Mouse (Mus musculus) left cerebral cortex, postnatal 25 days (tissue): ENCODE data around the gene Olfr479. TPM values are rescaled to one million over a fixed set of nuclear protein-coding genes. Genes with fewer than 3 reads are reported as not detected.
"Not testable (repeated sequence)": the region's sequence is repeated elsewhere in the genome, so short reads cannot be mapped to it uniquely, and the experiment has no call there.

ENCODE experiments used
- DNase-seq, 2 experiments: peaks; one replicate each; pipeline ENCODE4 v3.0.0; 2022; ENCODE audit warnings: low spot score in 2 of 2, mixed read lengths in 1 of 2
- intact Hi-C: fragments of 180-260 bp; cut with DNase I; formaldehyde crosslinking; loops from one replicate; pipeline ENCODE4 v1.15.1; 2025
- total RNA-seq, 2 experiments: library from RNA; stranded (reverse); gene quantifications; 2 replicates each; pipeline ENCODE4 v1.2.3; 2021

Gene Olfr479
- total RNA-seq = not detected

- intact Hi-C loops = no loop called here
Measured at GRCm38 (mm10) chr7:108050393-108050792, at the start of gene Olfr479. Gene Olfr479 (plus strand): TSS chr7:108050693.

GRCm38 (mm10) chr7:108014256-108014655 is 36.2 kb upstream of the Olfr479 start:
- intact Hi-C loops, DNase-seq: not testable (repeated sequence)

More at GRCm38 (mm10) chr7:108050393-108050792, at the start of gene Olfr479:
- DNase-seq = no peak

- no peak for DNase-seq
- intact Hi-C loops = no loop called here
Measured at GRCm38 (mm10) chr7:108033889-108034288, 16.6 kb upstream of the Olfr479 start, which contains the start of gene Olfr478. Gene Olfr478 (minus strand): TSS chr7:108033989.

- intact Hi-C loops = no loop called here
- no peak for DNase-seq
Measured at GRCm38 (mm10) chr7:108067246-108067645, 16.8 kb downstream of the Olfr479 start, which contains the start of gene Olfr480. Gene Olfr480 (minus strand): TSS chr7:108067346.

GRCm38 (mm10) chr7:108079555-108079954 is 29.1 kb downstream of the Olfr479 start, which contains the start of gene Olfr481:
Gene Olfr481 (plus strand): TSS chr7:108079855.
- intact Hi-C loops = no loop called here
- DNase-seq = no peak

- no peak for DNase-seq
- intact Hi-C loops = no loop called here
Measured at GRCm38 (mm10) chr7:108097486-108097885, 47.0 kb downstream of the Olfr479 start, which contains the start of gene Olfr482. Gene Olfr482 (minus strand): TSS chr7:108097586.

GRCm38 (mm10) chr7:108100549-108100948 is 50.1 kb downstream of the Olfr479 start, which contains the start of gene Olfr483:
Gene Olfr483 (plus strand): TSS chr7:108100849.
- no peak for DNase-seq

More at GRCm38 (mm10) chr7:108100549-108100948, 50.1 kb downstream of the Olfr479 start, which contains the start of gene Olfr483:
- intact Hi-C loops = no loop called here

Other genes with a start within 250 kb of the Olfr479 start
- not detected for gene Ovch2, start 249.5 kb upstream of the Olfr479 start, total RNA-seq
- gene Olfr467, start 238.4 kb upstream of the Olfr479 start, total RNA-seq = not detected
- gene Olfr469, start 225.2 kb upstream of the Olfr479 start, total RNA-seq = not detected
- not detected for gene Olfr470, start 203.2 kb upstream of the Olfr479 start, total RNA-seq
- gene Olfr472, start 152.8 kb upstream of the Olfr479 start, total RNA-seq = not detected
- gene Olfr473, start 120.2 kb upstream of the Olfr479 start, total RNA-seq = not detected
- gene Olfr474, start 96.0 kb upstream of the Olfr479 start, total RNA-seq = not detected
- gene Olfr476, start 85.9 kb upstream of the Olfr479 start, total RNA-seq = not detected
- gene Olfr477, start 64.0 kb upstream of the Olfr479 start, total RNA-seq = not detected
- gene Olfr478, start 16.7 kb upstream of the Olfr479 start, total RNA-seq = not detected
- not detected for gene Olfr480, start 16.7 kb downstream of the Olfr479 start, total RNA-seq
- not detected for gene Olfr481, start 29.2 kb downstream of the Olfr479 start, total RNA-seq
- gene Olfr482, start 46.9 kb downstream of the Olfr479 start, total RNA-seq = 1 to 10 TPM; 1.6 to 1.9 TPM
- not detected for gene Olfr483, start 50.2 kb downstream of the Olfr479 start, total RNA-seq
- gene Olfr484, start 76.8 kb downstream of the Olfr479 start, total RNA-seq = not detected
- not detected for gene Olfr485, start 109.2 kb downstream of the Olfr479 start, total RNA-seq
- gene Olfr486, start 122.0 kb downstream of the Olfr479 start, total RNA-seq = not detected
- not detected for gene Olfr487, start 163.9 kb downstream of the Olfr479 start, total RNA-seq
- gene Olfr488, start 207.7 kb downstream of the Olfr479 start, total RNA-seq = not detected
- gene Olfr490, start 238.2 kb downstream of the Olfr479 start, total RNA-seq = not detected